Mouse (Mus musculus): ENCODE measurements around the gene Mtrf1. TPM values are rescaled to one million over a fixed set of nuclear protein-coding genes. Genes with fewer than 3 reads are reported as not detected.

The Mtrf1 gene
- total RNA-seq, 2 experiments from 2014 or later = 5.0 to 6.7 TPM

- Histone ChIP-seq H3K27ac (no peak overlapping the region), H3K4me3 (no peak overlapping the region)
- intact Hi-C loops (cut with DNase I) = no loop called here
- TF ChIP-seq CTCF (IDR thresholded peaks at IDR 0.05) = no peak
- no peak for DNase-seq (ENCODE audit: extremely low spot score in 1 of 2, low spot score in 2 of 2)
Observed at GRCm38 (mm10) chr14:79460401-79460800, 62.8 kb downstream of the Mtrf1 start.

- no peak for DNase-seq (ENCODE audit: extremely low spot score in 1 of 2, low spot score in 2 of 2)
- Histone ChIP-seq H3K4me3 (no peak overlapping the region), H3K27ac (no peak overlapping the region)
- intact Hi-C loops (cut with DNase I) = no loop called here
- no peak for TF ChIP-seq CTCF (IDR thresholded peaks at IDR 0.05)
Observed at GRCm38 (mm10) chr14:79460988-79461387, 63.4 kb downstream of the Mtrf1 start.

- peak; percentile 25 for TF ChIP-seq CTCF (IDR thresholded peaks at IDR 0.05)
- intact Hi-C loops (cut with DNase I) = loop anchor here (2.0 to 5.0 kb wide), 3 partner anchors 45 to 343 kb away; no protein-coding TSS in a partner anchor
- no peak overlapping the region for H3K4me3 ChIP-seq
- no peak for DNase-seq (ENCODE audit: extremely low spot score in 1 of 2, low spot score in 2 of 2)
- H3K27ac ChIP-seq = no peak overlapping the region
Observed at GRCm38 (mm10) chr14:79465623-79466022, 68.1 kb downstream of the Mtrf1 start.

- Histone ChIP-seq H3K27ac (no peak overlapping the region), H3K4me3 (no peak overlapping the region)
- intact Hi-C loops (cut with DNase I) = loop anchor here (2.0 to 5.0 kb wide), 2 partner anchors 73 to 345 kb away; no protein-coding TSS in a partner anchor
- TF ChIP-seq CTCF (IDR thresholded peaks at IDR 0.05) = peak; percentile 90
- peak; percentile 52 to 64 for DNase-seq (ENCODE audit: extremely low spot score in 1 of 2, low spot score in 2 of 2)
Observed at GRCm38 (mm10) chr14:79467621-79468020, 70.0 kb downstream of the Mtrf1 start.

Other genes with a start within 250 kb of the Mtrf1 start
- gene Zfp957, start 150.4 kb upstream of the Mtrf1 start, total RNA-seq (2021) = not detected
- 10 to 100 TPM; 33.6 to 44.5 TPM for gene Rgcc, start 96.1 kb upstream of the Mtrf1 start, total RNA-seq (2021)
- 10 to 100 TPM; 12.4 to 15.9 TPM for gene Naa16, start 7.0 kb upstream of the Mtrf1 start, total RNA-seq (2021)
- gene Kbtbd7, start 28.7 kb downstream of the Mtrf1 start, total RNA-seq (2021) = 10 to 100 TPM; 38.2 to 38.8 TPM
- gene Kbtbd6, start 54.1 kb downstream of the Mtrf1 start, total RNA-seq (2021) = 1 to 10 TPM in 1 of 2 experiments, under 1 TPM in 1; 0.72 to 1.2 TPM
- gene Elf1, start 83.4 kb downstream of the Mtrf1 start, total RNA-seq (2021) = 1 to 10 TPM; 4.1 to 4.6 TPM
- gene Wbp4, start 83.7 kb downstream of the Mtrf1 start, total RNA-seq (2021) = 10 to 100 TPM; 47.7 to 52.0 TPM
- gene Sugt1, start 189.9 kb downstream of the Mtrf1 start, total RNA-seq (2021) = 10 to 100 TPM; 83.6 to 88.8 TPM

Measured in left cerebral cortex, adult 2 months (tissue).